Mouse (Mus musculus) stomach, postnatal 0 days (tissue): ENCODE results near the gene Mkln1.

Experiments
- CTCF ChIP-seq: IDR thresholded peaks from 2 replicates; pipeline ENCODE4 v1.5.1; 2016; ENCODE audit warnings: antibody characterized with exemption, low read depth, mild to moderate bottlenecking, moderate library complexity
- EP300 ChIP-seq: optimal IDR thresholded peaks from 2 replicates; pipeline ENCODE3; 2016; ENCODE audit warnings: antibody characterized with exemption

DNA sequence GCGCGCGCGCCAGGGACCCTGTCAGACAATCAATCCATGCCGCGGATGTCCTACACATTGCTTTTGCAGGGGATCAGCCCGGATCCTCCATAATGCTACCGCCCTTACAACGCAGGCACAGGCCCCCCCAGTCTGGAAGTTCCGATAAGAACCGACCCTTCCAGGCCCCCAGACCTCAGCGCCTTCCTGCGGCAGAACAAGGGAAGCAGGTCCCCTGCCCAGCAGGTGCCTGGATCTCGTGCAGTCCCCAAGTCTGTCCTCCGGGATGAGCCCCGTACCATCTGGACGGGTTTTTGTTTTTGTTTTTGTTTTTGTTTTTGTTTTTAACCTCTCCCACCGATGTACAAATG, 165.6 kb downstream of the Mkln1 start:
- TF ChIP-seq CTCF (no peak), EP300 (no peak)
